Mouse (Mus musculus) spleen, adult 2 months (tissue): ENCODE measurements around the gene Psma5.

Source experiments
- CTCF ChIP-seq: fragments of 200-500 bp; IDR thresholded peaks from 2 replicates; pipeline ENCODE4 v1.5.1; 2011; ENCODE audit warnings: mild to moderate bottlenecking, inconsistent platforms; ENCODE audit not compliant: insufficient read depth, insufficient read length, insufficient replicate concordance; ENCODE audit errors: extremely low read depth
- POLR2A ChIP-seq: fragments of 200-500 bp; IDR thresholded peaks from 2 replicates; pipeline ENCODE4 v1.6.1; 2011; ENCODE audit warnings: low read depth, low read length, inconsistent platforms

GRCm38 (mm10) chr3:108325521-108325920 lies 68.8 kb downstream of the Psma5 start:
- TF ChIP-seq CTCF = no peak
- TF ChIP-seq POLR2A = no peak
